Mouse (Mus musculus) retina, adult 2 months (tissue): Measurements from ENCODE around the gene Pld4.
"Not testable (repeated sequence)": the region's sequence is repeated elsewhere in the genome, so short reads cannot be mapped to it uniquely, and the experiment has no call there.

Source experiments
- DNase-seq: peaks from one replicate; pipeline ENCODE4 v3.0.0-alpha.2; 2012; ENCODE audit warnings: low read depth, low spot score

Gene Pld4

GRCm38 (mm10) chr12:112800476-112800875, 40.0 kb downstream of the Pld4 start:
- DNase-seq: no peak

- DNase-seq: no peak
Measured at GRCm38 (mm10) chr12:112801864-112802846, 41.7 kb downstream of the Pld4 start, which contains the start of gene Ahnak2. Ahnak2 (minus strand) TSS chr12:112802657.

GRCm38 (mm10) chr12:112802917-112803316, 42.5 kb downstream of the Pld4 start:
- no peak for DNase-seq

GRCm38 (mm10) chr12:112804046-112804445, 43.6 kb downstream of the Pld4 start:
- DNase-seq: no peak

GRCm38 (mm10) chr12:112806044-112806443, 45.6 kb downstream of the Pld4 start:
- DNase-seq: no peak

GRCm38 (mm10) chr12:112807796-112808195, 47.3 kb downstream of the Pld4 start:
- no peak for DNase-seq

- DNase-seq: no peak
Measured at GRCm38 (mm10) chr12:112808212-112808586, 47.7 kb downstream of the Pld4 start.

GRCm38 (mm10) chr12:112808587-112809364, 48.3 kb downstream of the Pld4 start, which contains the start of gene Clba1:
Clba1 (plus strand) TSS chr12:112808937.
- DNase-seq: peak; percentile 83

GRCm38 (mm10) chr12:112809641-112810040, 49.2 kb downstream of the Pld4 start:
- DNase-seq: no peak

- DNase-seq: no peak
Measured at GRCm38 (mm10) chr12:112810092-112810885, 49.8 kb downstream of the Pld4 start.

GRCm38 (mm10) chr12:112813370-112813769, 52.9 kb downstream of the Pld4 start:
- no peak for DNase-seq

GRCm38 (mm10) chr12:112814682-112815470, 54.4 kb downstream of the Pld4 start:
- no peak for DNase-seq

GRCm38 (mm10) chr12:112816294-112816693, 55.8 kb downstream of the Pld4 start:
- no peak for DNase-seq

- DNase-seq: not testable (repeated sequence)
Measured at GRCm38 (mm10) chr12:112816866-112817265, 56.4 kb downstream of the Pld4 start.
